Mouse (Mus musculus) liver, embryonic 13.5 days (tissue): Measurements from ENCODE around the gene Gm26620. TPM values are rescaled to one million over a fixed set of nuclear protein-coding genes. Genes with fewer than 3 reads are reported as not detected.

Experiments used
- ATAC-seq: fragments of 200-750 bp; cut with Nextera tagmentation; 2 replicates; pipeline ENCODE4 v1.8.0; 2017; ENCODE audit warnings: low read depth, mild to moderate bottlenecking, moderate number of reproducible peaks, moderate library complexity
- DNase-seq: peaks from one replicate; pipeline ENCODE4 v3.0.0; 2022
- H3K27ac ChIP-seq: fragments of 300-500 bp; sonication (generic); 2 replicates; pipeline ENCODE4 v1.5.1; 2015; ENCODE audit warnings: moderate library complexity, mild to moderate bottlenecking, inconsistent platforms
- H3K27me3 ChIP-seq: fragments of 300-500 bp; sonication (generic); 2 replicates; pipeline ENCODE4 v1.6.1; 2015; ENCODE audit warnings: mild to moderate bottlenecking, inconsistent platforms
- H3K36me3 ChIP-seq: fragments of 300-500 bp; sonication (generic); 2 replicates; pipeline ENCODE4 v1.6.1; 2015; ENCODE audit warnings: mild to moderate bottlenecking, inconsistent platforms
- H3K4me1 ChIP-seq: fragments of 300-500 bp; sonication (generic); replicated peaks from 2 replicates; pipeline ENCODE4 v1.6.1; 2015; ENCODE audit warnings: inconsistent platforms
- H3K4me2 ChIP-seq: fragments of 300-500 bp; sonication (generic); 2 replicates; pipeline ENCODE4 v1.6.1; 2015; ENCODE audit warnings: inconsistent platforms, mild to moderate bottlenecking, moderate library complexity
- H3K4me3 ChIP-seq: fragments of 300-500 bp; sonication (generic); replicated peaks from 2 replicates; pipeline ENCODE4 v1.5.1; 2015; ENCODE audit warnings: mild to moderate bottlenecking, inconsistent platforms
- H3K9ac ChIP-seq: fragments of 300-500 bp; sonication (generic); 2 replicates; pipeline ENCODE4 v1.6.1; 2015; ENCODE audit warnings: mild to moderate bottlenecking, inconsistent platforms
- H3K9me3 ChIP-seq: fragments of 300-500 bp; sonication (generic); replicated peaks from 2 replicates; pipeline ENCODE4 v1.6.1; 2016; ENCODE audit warnings: inconsistent platforms
- WGBS: fragments of 180-500 bp; shearing (Covaris S2); methylation state at CpG from one replicate; pipeline ENCODE4 v1.1.7; 2015; ENCODE audit not compliant: insufficient replicate concordance; 5-methylcytosine and 5-hydroxymethylcytosine counted together
- polyA plus RNA-seq: library from polyadenylated mRNA; unstranded; fragments of >200 nt; fragmentation: Nextera tagmentation; extraction: Ambion mirVana; gene quantifications from 2 replicates; pipeline ENCODE4 v1.2.1, GENCODE M21; 2015

The Gm26620 gene
- polyA plus RNA-seq, 1 experiment from 2014 or later: 0.24 TPM

- Histone ChIP-seq H3K9me3 (no peaks in the 10 kb centered on the region), H3K4me2 (no peak overlapping the region), H3K4me3 (no peak overlapping the region), H3K4me1 (peaks cover 12% of the 10 kb centered on the region), H3K36me3 (peaks cover 31% of the 10 kb centered on the region), H3K9ac (no peak overlapping the region), H3K27me3 (no peaks in the 10 kb centered on the region), H3K27ac (no peak overlapping the region)
- DNase-seq (no peak), ATAC-seq (no peak)
- 91% methylated on average over 2 of the region's 2 CpGs for WGBS
Observed at GRCm38 (mm10) chr1:170871961-170872360, 12.9 kb upstream of the Gm26620 start.

DNA sequence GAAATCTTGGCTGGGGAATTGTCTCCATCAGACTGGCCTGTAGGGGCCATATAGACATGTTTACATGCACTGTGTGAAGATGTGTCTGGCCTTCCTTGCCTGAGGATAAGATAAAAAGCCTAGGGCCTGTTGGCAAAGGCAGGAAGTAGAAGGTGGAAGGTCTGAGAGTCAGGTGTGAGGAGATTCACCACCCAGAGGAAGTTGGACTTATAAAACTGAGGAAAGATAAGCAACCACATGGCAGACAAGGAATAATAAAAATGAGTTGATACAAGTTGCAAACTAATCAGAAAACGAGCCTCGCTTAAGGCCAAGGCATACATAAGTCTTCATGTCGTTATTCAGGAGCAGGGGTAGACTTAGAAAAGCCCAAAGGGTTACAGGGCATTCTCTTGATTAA lies 9.2 kb upstream of the Gm26620 start:
- Histone ChIP-seq H3K36me3 (peaks cover 58% of the 10 kb centered on the region), H3K9me3 (no peaks in the 10 kb centered on the region), H3K4me1 (peaks cover 3% of the 10 kb centered on the region; the same call in 1 of the 2 replicates), H3K9ac (no peak overlapping the region), H3K27me3 (no peaks in the 10 kb centered on the region), H3K4me2 (no peak overlapping the region), H3K27ac (no peak overlapping the region), H3K4me3 (no peak overlapping the region)
- no peak for DNase-seq
- no peak for ATAC-seq
- WGBS: 62% methylated on average over 3 of the region's 3 CpGs

GRCm38 (mm10) chr1:170876906-170877305 lies 8.0 kb upstream of the Gm26620 start:
- H3K27me3 ChIP-seq: no peaks in the 10 kb centered on the region
- 79% methylated on average over 5 of the region's 5 CpGs for WGBS
- no peaks in the 10 kb centered on the region for H3K9me3 ChIP-seq
- H3K4me3 ChIP-seq: no peak overlapping the region
- DNase-seq: no peak
- no peak for ATAC-seq
- no peak overlapping the region for H3K9ac ChIP-seq
- peaks cover 66% of the 10 kb centered on the region for H3K36me3 ChIP-seq
- H3K4me1 ChIP-seq: peaks cover 3% of the 10 kb centered on the region; the same call in 1 of the 2 replicates
- no peak overlapping the region for H3K27ac ChIP-seq
- H3K4me2 ChIP-seq: no peak overlapping the region

DNA sequence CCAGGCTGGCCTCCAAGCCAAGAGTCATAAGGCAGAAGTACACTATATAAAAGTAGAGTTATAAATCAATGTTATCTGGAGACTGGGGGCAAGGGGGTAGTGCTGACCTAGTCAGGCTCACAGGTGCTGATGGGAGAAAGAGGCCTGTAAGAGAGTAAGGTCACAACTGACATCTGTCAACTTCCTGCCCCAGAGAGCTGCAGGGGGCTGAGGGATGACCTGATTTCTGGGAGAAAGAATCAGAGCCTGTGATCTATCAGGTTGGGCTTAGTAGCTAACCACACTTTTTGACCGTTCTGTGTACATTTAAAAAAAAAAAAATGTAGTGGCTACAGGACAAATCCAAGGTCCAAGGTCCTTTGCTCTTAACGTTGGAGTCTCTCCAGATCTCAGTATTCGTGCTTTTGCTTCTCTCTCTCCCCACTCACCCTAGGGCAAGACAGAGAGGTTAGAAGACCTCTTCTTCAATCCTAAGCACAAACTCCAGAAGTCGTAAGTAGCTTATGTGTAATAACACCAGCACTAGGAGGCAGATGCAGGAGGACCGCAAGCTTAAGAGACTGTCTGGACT lies 1.9 kb upstream of the Gm26620 start:
- Histone ChIP-seq H3K9me3 (no peaks in the 10 kb centered on the region), H3K36me3 (peaks cover 31% of the 10 kb centered on the region), H3K9ac (no peak overlapping the region), H3K27ac (peak overlapping the region; percentile 26), H3K4me1 (peaks cover 40% of the 10 kb centered on the region), H3K4me3 (peak overlapping the region; percentile 84; the same call in 1 of the 2 replicates), H3K4me2 (peak overlapping the region; percentile 88), H3K27me3 (0 out of 2 replicates have a peak, but pooled peaks cover 2% of the 10 kb centered on the region)
- 60% methylated on average over 5 of the region's 5 CpGs for WGBS
- ATAC-seq (no peak), DNase-seq (no peak)

DNA sequence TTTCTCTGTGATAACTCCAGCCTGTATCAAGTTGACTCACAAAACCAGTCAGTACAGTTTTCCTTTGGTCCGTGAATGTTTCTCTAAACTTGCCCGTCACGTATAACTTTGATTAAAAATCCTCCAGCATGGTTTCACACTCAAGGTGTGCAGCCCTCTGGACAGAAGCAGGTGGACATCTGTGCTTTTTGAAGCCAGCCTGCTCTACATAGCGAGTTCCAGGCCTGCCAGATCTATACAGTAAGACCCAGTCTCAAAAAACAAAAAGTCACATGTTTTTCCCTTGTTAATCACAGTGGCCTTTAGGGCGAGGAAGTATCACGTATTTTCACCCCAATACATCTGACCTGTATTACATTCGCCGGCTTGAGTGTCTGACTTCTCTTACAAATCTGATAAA lies 475 bp upstream of the Gm26620 start:
- H3K36me3 ChIP-seq: peaks cover 21% of the 10 kb centered on the region
- DNase-seq: no peak
- peak overlapping the region; percentile 81 for H3K9ac ChIP-seq
- peak overlapping the region; percentile 88 for H3K4me2 ChIP-seq
- no peaks in the 10 kb centered on the region for H3K9me3 ChIP-seq
- peaks cover 40% of the 10 kb centered on the region for H3K4me1 ChIP-seq
- ATAC-seq: no peak
- peak overlapping the region; percentile 84 for H3K4me3 ChIP-seq
- 0 out of 2 replicates have a peak, but pooled peaks cover 2% of the 10 kb centered on the region for H3K27me3 ChIP-seq
- peak overlapping the region; percentile 78 for H3K27ac ChIP-seq
- 16% methylated on average over 8 of the region's 8 CpGs for WGBS

DNA sequence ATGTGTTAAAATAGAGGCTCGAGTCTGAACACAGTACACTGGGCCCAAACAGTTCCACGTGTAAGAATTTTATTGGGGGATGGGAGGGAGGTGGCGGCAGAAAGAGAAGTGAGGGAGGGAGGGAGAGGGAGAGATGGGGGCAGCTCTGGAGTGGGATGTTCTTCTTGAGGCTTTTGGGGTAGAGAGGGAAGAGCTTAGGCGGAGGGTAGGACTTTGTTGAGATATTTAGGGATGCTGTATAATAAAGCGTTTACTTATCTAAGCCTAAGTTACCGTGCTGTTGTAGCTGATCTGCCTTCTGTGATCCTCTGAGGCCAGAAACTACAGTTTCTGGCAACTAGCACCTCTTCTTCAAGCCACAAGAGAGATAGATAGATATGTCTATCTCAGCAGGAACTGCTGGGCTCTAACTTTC lies 1.2 kb downstream of the Gm26620 start:
- Histone ChIP-seq H3K9me3 (no peaks in the 10 kb centered on the region), H3K27ac (no peak overlapping the region; the same call in 1 of the 2 replicates), H3K27me3 (0 out of 2 replicates have a peak, but pooled peaks cover 2% of the 10 kb centered on the region), H3K9ac (peak overlapping the region; percentile 49; the same call in 1 of the 2 replicates), H3K4me3 (no peak overlapping the region; the same call in 1 of the 2 replicates), H3K4me2 (peak overlapping the region; percentile 47), H3K4me1 (peaks cover 40% of the 10 kb centered on the region), H3K36me3 (peaks cover 8% of the 10 kb centered on the region; the same call in 1 of the 2 replicates)
- WGBS: 12% methylated on average over 6 of the region's 6 CpGs
- DNase-seq (no peak), ATAC-seq (no peak; the same call in 1 of the 2 replicates)

GRCm38 (mm10) chr1:170889310-170889709 lies 4.4 kb downstream of the Gm26620 start:
- Histone ChIP-seq H3K4me3 (no peak overlapping the region), H3K36me3 (no peaks in the 10 kb centered on the region), H3K9ac (no peak overlapping the region), H3K27me3 (0 out of 2 replicates have a peak, but pooled peaks cover 2% of the 10 kb centered on the region), H3K9me3 (no peaks in the 10 kb centered on the region), H3K4me1 (peaks cover 22% of the 10 kb centered on the region), H3K4me2 (no peak overlapping the region), H3K27ac (no peak overlapping the region)
- no peak for ATAC-seq
- 80% methylated on average over 4 of the region's 4 CpGs for WGBS
- no peak for DNase-seq

DNA sequence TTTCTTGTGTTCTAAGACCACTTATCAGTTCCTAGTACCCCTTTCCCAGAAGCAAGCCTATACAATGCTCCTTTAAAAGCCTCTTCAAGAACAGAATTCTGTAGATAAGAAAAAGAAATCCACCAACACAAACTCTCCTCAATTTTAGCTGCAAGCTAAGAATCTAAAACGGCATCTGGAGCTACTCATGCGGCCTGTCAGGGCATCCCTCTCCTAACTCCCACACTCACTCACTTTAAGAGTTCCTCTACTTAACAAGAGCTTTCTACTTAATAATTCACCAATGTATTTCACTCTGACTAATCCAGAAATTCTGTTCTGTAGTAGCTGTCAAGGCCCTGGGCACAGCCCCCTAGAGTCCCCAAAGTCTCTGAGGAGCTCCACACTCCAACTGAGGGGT lies 6.8 kb downstream of the Gm26620 start:
- ATAC-seq (no peak), DNase-seq (no peak)
- Histone ChIP-seq H3K4me3 (no peak overlapping the region), H3K9me3 (no peaks in the 10 kb centered on the region), H3K27me3 (0 out of 2 replicates have a peak, but pooled peaks cover 2% of the 10 kb centered on the region), H3K4me2 (no peak overlapping the region), H3K36me3 (no peaks in the 10 kb centered on the region), H3K4me1 (no peaks in the 10 kb centered on the region; the same call in 1 of the 2 replicates), H3K9ac (no peak overlapping the region), H3K27ac (no peak overlapping the region)
- WGBS: 55% methylated on average over 2 of the region's 2 CpGs

- H3K4me3 ChIP-seq: no peak overlapping the region
- H3K4me1 ChIP-seq: no peaks in the 10 kb centered on the region; the same call in 1 of the 2 replicates
- H3K27ac ChIP-seq: no peak overlapping the region
- no peak for DNase-seq
- no peak overlapping the region for H3K4me2 ChIP-seq
- H3K9ac ChIP-seq: no peak overlapping the region
- ATAC-seq: no peak
- 53% methylated on average over 1 of the region's 1 CpGs for WGBS
- H3K36me3 ChIP-seq: no peaks in the 10 kb centered on the region
- H3K27me3 ChIP-seq: 0 out of 2 replicates have a peak, but pooled peaks cover 2% of the 10 kb centered on the region
- H3K9me3 ChIP-seq: no peaks in the 10 kb centered on the region
Observed at GRCm38 (mm10) chr1:170892279-170892678, 7.4 kb downstream of the Gm26620 start.

GRCm38 (mm10) chr1:170894603-170895602 lies 10.0 kb downstream of the Gm26620 start:
- no peaks in the 10 kb centered on the region for H3K36me3 ChIP-seq
- no peaks in the 10 kb centered on the region for H3K9me3 ChIP-seq
- no peak overlapping the region for H3K9ac ChIP-seq
- 45% methylated on average over 9 of the region's 9 CpGs for WGBS
- DNase-seq (no peak), ATAC-seq (no peak)
- H3K27me3 ChIP-seq: peaks cover 7% of the 10 kb centered on the region; the same call in 1 of the 2 replicates
- H3K4me1 ChIP-seq: peaks cover 2% of the 10 kb centered on the region; the same call in 1 of the 2 replicates
- no peak overlapping the region for H3K27ac ChIP-seq
- H3K4me3 ChIP-seq: no peak overlapping the region
- no peak overlapping the region for H3K4me2 ChIP-seq

GRCm38 (mm10) chr1:170896651-170897281 lies 11.9 kb downstream of the Gm26620 start:
- no peak for ATAC-seq
- Histone ChIP-seq H3K27me3 (peaks cover 7% of the 10 kb centered on the region; the same call in 1 of the 2 replicates), H3K4me1 (peaks cover 8% of the 10 kb centered on the region), H3K4me2 (no peak overlapping the region), H3K27ac (no peak overlapping the region), H3K9me3 (no peaks in the 10 kb centered on the region), H3K36me3 (no peaks in the 10 kb centered on the region), H3K4me3 (no peak overlapping the region), H3K9ac (no peak overlapping the region)
- WGBS: 43% methylated on average over 5 of the region's 5 CpGs
- no peak for DNase-seq
